Comparison of ENCODE assay signal across 16 mouse cellular contexts in the genomic region with DNA sequence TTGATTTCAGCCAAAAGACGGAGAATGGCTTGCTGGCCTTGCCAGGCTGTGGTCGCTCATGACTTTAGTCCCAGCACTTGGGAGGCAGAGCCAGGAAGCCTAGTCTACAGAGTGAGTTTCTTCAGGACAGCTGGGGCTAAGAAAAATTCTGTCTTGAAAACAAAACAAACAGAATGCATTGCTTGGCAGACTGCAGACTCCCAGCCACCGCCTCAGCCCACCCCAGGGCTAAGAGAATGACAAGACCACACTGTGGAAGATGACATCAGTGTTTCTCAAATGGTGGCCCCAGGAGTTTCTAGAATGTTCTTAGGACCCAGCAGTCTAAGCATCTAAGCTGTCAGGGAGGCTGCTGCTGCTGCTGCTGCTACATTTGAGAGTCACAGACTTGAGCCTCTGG. TPM values are rescaled to one million over a fixed set of nuclear protein-coding genes. Genes with fewer than 3 reads are reported as not detected.
DNase-seq lines count a peak whose midpoint lies in the region; ATAC-seq and TF ChIP-seq lines count a peak whose summit lies in the region.
"Had no signal": no experiment of that assay in that cellular context is flagged by ENCODE, and none has a peak within 500 bp of the region (broad histone marks: within the 10 kb centered on the region; RNA-seq: fewer than 3 reads in every experiment).

No protein-coding gene starts in this region.

- ATAC-seq in forebrain, embryonic 11.5 days (replicated peaks; ENCODE audit: low FRiP score) = no peak
- no peak for ATAC-seq in forebrain, embryonic 14.5 days
- no peak for ATAC-seq in intestine, embryonic 14.5 days (replicated peaks; ENCODE audit: low FRiP score, low TSS enrichment, low read depth)
- no peak for ATAC-seq in intestine, postnatal 0 days
- peak; percentile 70 for ATAC-seq in embryonic facial prominence, embryonic 15.5 days (ENCODE audit: insufficient number of reproducible peaks, low FRiP score, low TSS enrichment, low read depth)
- ATAC-seq: activated CD4-positive, CD25-positive, alpha-beta regulatory T cell, adult 4 months; forebrain, embryonic 15.5 days had no signal

- no peak overlapping the region for H3K9ac ChIP-seq in forebrain, embryonic 11.5 days (ENCODE audit: low read length)
- H3K9ac ChIP-seq in forebrain, embryonic 14.5 days (ENCODE audit: low read length) = no peak overlapping the region
- no peak overlapping the region for H3K9ac ChIP-seq in intestine, embryonic 14.5 days (ENCODE audit: low read length)
- no peak overlapping the region for H3K9ac ChIP-seq in intestine, postnatal 0 days (ENCODE audit: low read depth, low read length)
- no peak overlapping the region for H3K9ac ChIP-seq in embryonic facial prominence, embryonic 15.5 days
- H3K9ac ChIP-seq: forebrain, embryonic 15.5 days; limb, embryonic 15.5 days; lung, embryonic 14.5 days had no signal

- no peaks in the 10 kb centered on the region for H3K36me3 ChIP-seq in forebrain, embryonic 11.5 days (ENCODE audit: control insufficient read depth, insufficient read depth, low read length)
- H3K36me3 ChIP-seq in forebrain, embryonic 14.5 days (ENCODE audit: control insufficient read depth, insufficient read depth, low read length) = no peaks in the 10 kb centered on the region
- H3K36me3 ChIP-seq in intestine, embryonic 14.5 days (ENCODE audit: control insufficient read depth, insufficient read depth, low read length) = no peaks in the 10 kb centered on the region
- no peaks in the 10 kb centered on the region for H3K36me3 ChIP-seq in intestine, postnatal 0 days (ENCODE audit: control insufficient read depth, insufficient read depth)
- no peaks in the 10 kb centered on the region for H3K36me3 ChIP-seq in embryonic facial prominence, embryonic 15.5 days
- H3K36me3 ChIP-seq: forebrain, embryonic 15.5 days; limb, embryonic 15.5 days had no signal

- H3K4me2 ChIP-seq in forebrain, embryonic 11.5 days (ENCODE audit: low read depth, low read length, severe bottlenecking) = no peak overlapping the region
- no peak overlapping the region for H3K4me2 ChIP-seq in forebrain, embryonic 14.5 days (ENCODE audit: low read length)
- no peak overlapping the region for H3K4me2 ChIP-seq in intestine, embryonic 14.5 days (ENCODE audit: low read length)
- no peak overlapping the region for H3K4me2 ChIP-seq in intestine, postnatal 0 days (replicated peaks; ENCODE audit: low read depth)
- H3K4me2 ChIP-seq in embryonic facial prominence, embryonic 15.5 days (replicated peaks) = no peak overlapping the region
- H3K4me2 ChIP-seq: forebrain, embryonic 15.5 days; heart, embryonic 11.5 days; limb, embryonic 15.5 days; lung, embryonic 14.5 days had no signal

- WGBS in forebrain, embryonic 11.5 days = 82% methylated on average over 3 of the region's 3 CpGs
- WGBS in forebrain, embryonic 14.5 days = 71% methylated on average over 3 of the region's 3 CpGs
- 70% methylated on average over 3 of the region's 3 CpGs for WGBS in intestine, embryonic 14.5 days
- WGBS in intestine, postnatal 0 days = 68% methylated on average over 3 of the region's 3 CpGs
- WGBS in embryonic facial prominence, embryonic 15.5 days = 46% methylated on average over 3 of the region's 3 CpGs

- no peaks in the 10 kb centered on the region; the same call in 1 of the 2 replicates for H3K4me1 ChIP-seq in forebrain, embryonic 11.5 days (replicated peaks; ENCODE audit: control insufficient read depth, insufficient read depth, low read length)
- 0 out of 2 replicates have a peak, but pooled peaks cover 2% of the 10 kb centered on the region for H3K4me1 ChIP-seq in forebrain, embryonic 14.5 days (ENCODE audit: control insufficient read depth, insufficient read depth, low read length)
- H3K4me1 ChIP-seq in intestine, embryonic 14.5 days (replicated peaks; ENCODE audit: control insufficient read depth, insufficient read depth, low read length) = no peaks in the 10 kb centered on the region; the same call in 1 of the 2 replicates
- H3K4me1 ChIP-seq in intestine, postnatal 0 days (replicated peaks; ENCODE audit: control insufficient read depth, insufficient read depth, low read length) = no peaks in the 10 kb centered on the region
- H3K4me1 ChIP-seq in embryonic facial prominence, embryonic 15.5 days = peaks cover 20% of the 10 kb centered on the region

- H3K4me3 ChIP-seq in forebrain, embryonic 11.5 days (ENCODE audit: low read depth, low read length) = no peak overlapping the region
- H3K4me3 ChIP-seq in forebrain, embryonic 14.5 days (ENCODE audit: low read depth, low read length) = no peak overlapping the region
- H3K4me3 ChIP-seq in intestine, embryonic 14.5 days (ENCODE audit: low read depth, low read length) = no peak overlapping the region
- no peak overlapping the region for H3K4me3 ChIP-seq in intestine, postnatal 0 days (ENCODE audit: low read depth, low read length)
- no peak overlapping the region for H3K4me3 ChIP-seq in embryonic facial prominence, embryonic 15.5 days (replicated peaks)
- H3K4me3 ChIP-seq: forebrain, embryonic 15.5 days; limb, embryonic 15.5 days had no signal

- no peak overlapping the region for H3K27ac ChIP-seq in forebrain, embryonic 11.5 days (ENCODE audit: low read depth, low read length)
- no peak overlapping the region for H3K27ac ChIP-seq in forebrain, embryonic 14.5 days (ENCODE audit: low read depth, low read length)
- H3K27ac ChIP-seq in intestine, embryonic 14.5 days (ENCODE audit: low read depth) = no peak overlapping the region
- no peak overlapping the region for H3K27ac ChIP-seq in intestine, postnatal 0 days (ENCODE audit: low read depth, low read length)
- H3K27ac ChIP-seq in embryonic facial prominence, embryonic 15.5 days (replicated peaks) = peak overlapping the region; percentile 70
- H3K27ac ChIP-seq: forebrain, embryonic 15.5 days had no signal

- H3K27me3 ChIP-seq in forebrain, embryonic 11.5 days (ENCODE audit: control insufficient read depth, insufficient read depth, low read length) = no peaks in the 10 kb centered on the region
- H3K27me3 ChIP-seq in forebrain, embryonic 14.5 days (replicated peaks; ENCODE audit: control insufficient read depth, insufficient read depth, low read length) = no peaks in the 10 kb centered on the region
- H3K27me3 ChIP-seq in intestine, embryonic 14.5 days (replicated peaks; ENCODE audit: control insufficient read depth, insufficient read depth, low read length) = no peaks in the 10 kb centered on the region
- no peaks in the 10 kb centered on the region for H3K27me3 ChIP-seq in intestine, postnatal 0 days (replicated peaks; ENCODE audit: control insufficient read depth, insufficient read depth, low read length)
- no peaks in the 10 kb centered on the region for H3K27me3 ChIP-seq in embryonic facial prominence, embryonic 15.5 days
- H3K27me3 ChIP-seq: forebrain, embryonic 15.5 days had no signal

- DNase-seq in forebrain, embryonic 11.5 days (ENCODE audit: low spot score) = peak; percentile 25
- DNase-seq in forebrain, embryonic 14.5 days (ENCODE audit: low spot score) = no peak
- peak; percentile 50 for DNase-seq in intestine, embryonic 14.5 days (ENCODE audit: low spot score)
- peak; percentile 1 for DNase-seq in ovary, postnatal 36 days (ENCODE audit: low spot score)
- DNase-seq in ovary, postnatal 14 days (ENCODE audit: low spot score) = no peak
- no peak for DNase-seq in retina, embryonic 14.5 days (ENCODE audit: low spot score)
- DNase-seq: cerebellum, postnatal 36 days; heart, postnatal 4 days; kidney, adult 8-10 months had no signal

- H3K9me3 ChIP-seq in forebrain, embryonic 11.5 days (ENCODE audit: control insufficient read depth, low read length) = no peaks in the 10 kb centered on the region
- H3K9me3 ChIP-seq in forebrain, embryonic 14.5 days (replicated peaks; ENCODE audit: control insufficient read depth, low read length) = no peaks in the 10 kb centered on the region
- no peaks in the 10 kb centered on the region for H3K9me3 ChIP-seq in intestine, embryonic 14.5 days (ENCODE audit: control insufficient read depth, low read length)
- no peaks in the 10 kb centered on the region for H3K9me3 ChIP-seq in intestine, postnatal 0 days (ENCODE audit: control insufficient read depth)
- H3K9me3 ChIP-seq in embryonic facial prominence, embryonic 15.5 days (replicated peaks) = no peaks in the 10 kb centered on the region
- H3K9me3 ChIP-seq: forebrain, embryonic 15.5 days; limb, embryonic 15.5 days had no signal

- TF ChIP-seq CTCF in intestine, postnatal 0 days (IDR thresholded peaks at IDR 0.05; ENCODE audit: low read depth) = no peak

RNA-seq across cellular contexts. Expression of gene Padi2, which starts 9.1 kb away (rescaled TPM):
- 0.23 and 1.3 TPM in 2 replicates for polyA plus RNA-seq in forebrain, embryonic 11.5 days (2014; fragmentation: Nextera tagmentation; extraction: Ambion mirVana)
- 0.27 and 0.31 TPM in 2 replicates for polyA plus RNA-seq in forebrain, embryonic 14.5 days (2014; fragmentation: Nextera tagmentation; extraction: Ambion mirVana)
- 1.9 and 2.5 TPM in 2 replicates for polyA plus RNA-seq in intestine, embryonic 14.5 days (2014; fragmentation: Nextera tagmentation; extraction: Ambion mirVana)
- polyA plus RNA-seq in intestine, postnatal 0 days (2015; fragmentation: Nextera tagmentation; extraction: Ambion mirVana) = 1.1 and 1.2 TPM in 2 replicates
- 15.3 and 21.4 TPM in 2 replicates for polyA plus RNA-seq in embryonic facial prominence, embryonic 15.5 days (2015; fragmentation: Nextera tagmentation; extraction: Ambion mirVana)

RNA-seq across cellular contexts. Expression of gene Sdhb, which starts 45.8 kb away (rescaled TPM):
- 375 and 401 TPM in 2 replicates for polyA plus RNA-seq in forebrain, embryonic 11.5 days (2014; fragmentation: Nextera tagmentation; extraction: Ambion mirVana)
- 508 and 541 TPM in 2 replicates for polyA plus RNA-seq in forebrain, embryonic 14.5 days (2014; fragmentation: Nextera tagmentation; extraction: Ambion mirVana)
- polyA plus RNA-seq in intestine, embryonic 14.5 days (2014; fragmentation: Nextera tagmentation; extraction: Ambion mirVana) = 457 and 488 TPM in 2 replicates
- polyA plus RNA-seq in intestine, postnatal 0 days (2015; fragmentation: Nextera tagmentation; extraction: Ambion mirVana) = 588 and 627 TPM in 2 replicates
- polyA plus RNA-seq in embryonic facial prominence, embryonic 15.5 days (2015; fragmentation: Nextera tagmentation; extraction: Ambion mirVana) = 356 and 362 TPM in 2 replicates

Comparison
In these comparisons a context has a peak if more than half of its experiments do, and no peak if none do; other contexts are left out.
1. DNase-seq: peak in forebrain, embryonic 11.5 days (single experiment), intestine, embryonic 14.5 days (single experiment) and ovary, postnatal 36 days (single experiment); none in forebrain, embryonic 14.5 days (single experiment), ovary, postnatal 14 days (single experiment) and retina, embryonic 14.5 days (single experiment).